Mouse (Mus musculus): ENCODE data around the gene Ihh. TPM values are rescaled to one million over a fixed set of nuclear protein-coding genes. Genes with fewer than 3 reads are reported as not detected.

Gene Ihh
- 19.0 and 22.0 TPM in 2 replicates for polyA plus RNA-seq (2015; fragmentation: Nextera tagmentation; extraction: Ambion mirVana)

GRCm38 (mm10) chr1:74951556-74952210 is at the start of gene Ihh:
Gene Ihh (minus strand): TSS chr1:74951672.
- peak within 1 kb of the TSS; percentile 84 for H3K27ac ChIP-seq (ENCODE audit: low read length)
- peaks cover 12% of the 10 kb centered on the region for H3K4me1 ChIP-seq (ENCODE audit: control insufficient read depth, insufficient read depth, low read length)
- peaks cover 77% of the 10 kb centered on the region for H3K27me3 ChIP-seq (ENCODE audit: control insufficient read depth, insufficient read depth, low read length)
- WGBS: 2% methylated on average over 40 of the region's 55 CpGs
- H3K9me3 ChIP-seq (replicated peaks; ENCODE audit: control insufficient read depth, low read length): no peaks in the 10 kb centered on the region
- peak within 1 kb of the TSS; percentile 70 for H3K9ac ChIP-seq (ENCODE audit: low read length)
- peak within 1 kb of the TSS; percentile 46 for H3K4me3 ChIP-seq (replicated peaks; ENCODE audit: low read length)
- no peaks in the 10 kb centered on the region for H3K36me3 ChIP-seq (ENCODE audit: control insufficient read depth, insufficient read depth, low read length)
- peak within 1 kb of the TSS; percentile 64 for H3K4me2 ChIP-seq (ENCODE audit: low read depth, low read length)
- peak; percentile 93 for ATAC-seq (ENCODE audit: insufficient read depth, low FRiP score)

DNA sequence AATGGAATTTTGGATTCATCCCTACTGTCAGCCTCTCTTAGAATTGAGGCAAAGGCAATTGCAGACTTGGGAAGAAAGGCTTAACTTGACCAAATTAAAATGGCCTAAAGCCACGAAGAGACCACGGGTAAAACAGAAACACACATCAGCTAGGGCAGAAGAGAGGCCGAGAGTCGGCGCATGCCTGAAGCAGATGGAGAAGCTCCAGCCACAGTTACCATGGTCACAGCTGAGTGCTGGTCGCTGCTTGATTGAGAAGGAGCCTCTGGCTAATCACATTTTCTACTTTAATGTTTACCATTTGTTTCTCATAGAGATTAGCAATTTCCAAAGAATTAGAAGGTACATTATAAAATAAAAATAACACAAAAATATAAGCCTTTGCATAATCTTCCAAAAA is 49.7 kb upstream of the Ihh start:
- Histone ChIP-seq H3K4me3 (replicated peaks; ENCODE audit: low read length) (no peak overlapping the region), H3K4me1 (ENCODE audit: control insufficient read depth, insufficient read depth, low read length) (no peaks in the 10 kb centered on the region), H3K36me3 (ENCODE audit: control insufficient read depth, insufficient read depth, low read length) (no peaks in the 10 kb centered on the region), H3K9ac (ENCODE audit: low read length) (no peak overlapping the region), H3K4me2 (ENCODE audit: low read depth, low read length) (no peak overlapping the region), H3K9me3 (replicated peaks; ENCODE audit: control insufficient read depth, low read length) (no peaks in the 10 kb centered on the region), H3K27ac (ENCODE audit: low read length) (no peak overlapping the region), H3K27me3 (ENCODE audit: control insufficient read depth, insufficient read depth, low read length) (no peaks in the 10 kb centered on the region)
- WGBS: 43% methylated on average over 6 of the region's 6 CpGs
- ATAC-seq (ENCODE audit: insufficient read depth, low FRiP score): no peak

DNA sequence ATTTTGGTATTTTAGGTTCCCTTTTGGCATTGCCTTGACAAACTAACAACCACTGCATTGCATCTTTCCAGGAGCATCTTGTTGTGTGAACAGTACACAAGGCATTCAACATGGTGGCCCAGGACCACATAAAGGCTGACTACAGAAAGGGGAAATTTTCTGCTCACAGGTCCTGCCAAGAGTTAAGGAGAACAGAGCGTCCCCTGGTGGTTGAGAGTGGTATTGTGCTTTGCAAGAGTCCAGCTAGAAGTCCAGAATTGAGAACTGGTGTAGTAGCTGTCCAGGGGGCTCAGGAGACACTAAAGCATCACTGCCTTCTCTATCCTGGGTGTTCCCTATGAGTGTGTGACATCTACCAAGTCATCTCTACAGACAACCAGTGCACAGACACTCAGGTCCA is 49.0 kb upstream of the Ihh start:
- Histone ChIP-seq H3K9me3 (replicated peaks; ENCODE audit: control insufficient read depth, low read length) (no peaks in the 10 kb centered on the region), H3K27ac (ENCODE audit: low read length) (no peak overlapping the region), H3K4me2 (ENCODE audit: low read depth, low read length) (no peak overlapping the region), H3K27me3 (ENCODE audit: control insufficient read depth, insufficient read depth, low read length) (no peaks in the 10 kb centered on the region), H3K9ac (ENCODE audit: low read length) (no peak overlapping the region), H3K4me1 (ENCODE audit: control insufficient read depth, insufficient read depth, low read length) (no peaks in the 10 kb centered on the region), H3K4me3 (replicated peaks; ENCODE audit: low read length) (no peak overlapping the region), H3K36me3 (ENCODE audit: control insufficient read depth, insufficient read depth, low read length) (no peaks in the 10 kb centered on the region)
- ATAC-seq (ENCODE audit: insufficient read depth, low FRiP score): no peak
- whole genome bisulfite sequencing: 0% methylated on average over 1 of the region's 1 CpGs

DNA sequence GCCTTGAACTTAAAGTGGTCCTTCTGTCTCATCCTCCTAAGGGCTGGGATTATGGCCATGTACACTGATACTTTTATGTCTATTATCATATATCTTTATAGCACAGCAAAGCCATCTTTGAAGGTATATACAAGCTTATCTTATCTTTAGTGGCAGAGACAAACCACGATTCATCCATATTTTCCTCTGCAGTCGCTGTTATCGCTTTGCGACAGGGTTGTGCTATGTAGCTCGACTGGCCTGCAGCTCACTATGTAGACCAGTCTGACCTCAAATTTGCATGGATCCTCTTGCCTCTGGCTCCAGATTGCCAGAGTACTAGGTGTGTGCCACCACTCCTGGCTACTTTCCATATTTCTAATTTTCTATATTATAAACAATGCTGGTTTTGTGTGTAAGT is 47.7 kb upstream of the Ihh start:
- Histone ChIP-seq H3K4me1 (ENCODE audit: control insufficient read depth, insufficient read depth, low read length) (no peaks in the 10 kb centered on the region), H3K4me2 (ENCODE audit: low read depth, low read length) (no peak overlapping the region), H3K27ac (ENCODE audit: low read length) (no peak overlapping the region), H3K36me3 (ENCODE audit: control insufficient read depth, insufficient read depth, low read length) (no peaks in the 10 kb centered on the region), H3K27me3 (ENCODE audit: control insufficient read depth, insufficient read depth, low read length) (no peaks in the 10 kb centered on the region), H3K9me3 (replicated peaks; ENCODE audit: control insufficient read depth, low read length) (no peaks in the 10 kb centered on the region), H3K9ac (ENCODE audit: low read length) (no peak overlapping the region), H3K4me3 (replicated peaks; ENCODE audit: low read length) (no peak overlapping the region)
- ATAC-seq (ENCODE audit: insufficient read depth, low FRiP score): no peak
- WGBS: 72% methylated on average over 5 of the region's 5 CpGs

DNA sequence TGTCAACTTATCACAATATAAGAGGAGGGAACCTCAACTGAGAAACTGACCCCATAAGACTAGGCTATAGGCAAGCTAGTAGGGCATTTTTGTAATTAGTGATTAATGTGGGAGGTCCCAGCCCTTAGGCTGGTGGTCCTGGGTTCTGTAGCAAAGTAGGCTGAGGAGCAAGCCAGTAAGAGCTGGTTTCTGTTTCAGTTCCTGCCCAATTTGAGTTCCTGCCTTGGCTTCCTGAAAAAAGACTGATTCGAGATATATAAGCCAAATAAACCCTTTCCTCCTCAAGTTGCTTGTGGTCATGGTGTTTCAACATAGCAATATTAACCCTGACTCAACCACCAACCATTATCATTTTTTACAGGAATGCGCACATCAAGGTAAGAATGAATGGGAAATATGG is 45.8 kb upstream of the Ihh start:
- Histone ChIP-seq H3K9me3 (replicated peaks; ENCODE audit: control insufficient read depth, low read length) (no peaks in the 10 kb centered on the region), H3K27me3 (ENCODE audit: control insufficient read depth, insufficient read depth, low read length) (no peaks in the 10 kb centered on the region), H3K9ac (ENCODE audit: low read length) (no peak overlapping the region), H3K4me1 (ENCODE audit: control insufficient read depth, insufficient read depth, low read length) (no peaks in the 10 kb centered on the region), H3K4me2 (ENCODE audit: low read depth, low read length) (no peak overlapping the region), H3K4me3 (replicated peaks; ENCODE audit: low read length) (no peak overlapping the region), H3K27ac (ENCODE audit: low read length) (no peak overlapping the region), H3K36me3 (ENCODE audit: control insufficient read depth, insufficient read depth, low read length) (no peaks in the 10 kb centered on the region)
- 75% methylated on average over 2 of the region's 2 CpGs for WGBS
- no peak for ATAC-seq (ENCODE audit: insufficient read depth, low FRiP score)

GRCm38 (mm10) chr1:74977001-74977400 is 25.5 kb upstream of the Ihh start:
- Histone ChIP-seq H3K4me2 (ENCODE audit: low read depth, low read length) (no peak overlapping the region), H3K36me3 (ENCODE audit: control insufficient read depth, insufficient read depth, low read length) (no peaks in the 10 kb centered on the region), H3K27me3 (ENCODE audit: control insufficient read depth, insufficient read depth, low read length) (no peaks in the 10 kb centered on the region), H3K4me1 (ENCODE audit: control insufficient read depth, insufficient read depth, low read length) (no peaks in the 10 kb centered on the region), H3K9me3 (replicated peaks; ENCODE audit: control insufficient read depth, low read length) (no peaks in the 10 kb centered on the region), H3K27ac (ENCODE audit: low read length) (no peak overlapping the region), H3K9ac (ENCODE audit: low read length) (no peak overlapping the region), H3K4me3 (replicated peaks; ENCODE audit: low read length) (no peak overlapping the region)
- ATAC-seq (ENCODE audit: insufficient read depth, low FRiP score): no peak
- WGBS: 67% methylated on average over 8 of the region's 8 CpGs

DNA sequence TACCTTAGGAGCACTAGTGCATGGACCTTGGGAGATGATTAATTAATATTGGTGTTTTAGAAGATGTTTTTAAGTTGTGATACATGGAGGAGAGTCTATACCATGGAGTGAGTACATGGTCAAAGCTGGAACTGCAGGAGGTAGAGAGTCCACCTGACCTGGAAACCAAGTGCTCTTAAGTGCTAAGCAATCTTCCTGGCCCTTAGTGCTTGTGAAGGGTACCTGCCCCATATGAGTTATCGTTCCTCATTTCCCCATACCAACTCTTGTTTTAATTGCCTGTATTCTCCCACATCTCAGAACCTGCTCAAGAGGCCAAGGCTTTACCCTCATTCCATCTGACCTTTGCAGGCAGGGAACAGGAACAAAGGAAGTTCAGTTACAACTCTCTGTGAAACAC is 24.5 kb upstream of the Ihh start:
- 90% methylated on average over 1 of the region's 1 CpGs for WGBS
- no peak overlapping the region for H3K27ac ChIP-seq (ENCODE audit: low read length)
- H3K4me3 ChIP-seq (replicated peaks; ENCODE audit: low read length): no peak overlapping the region
- H3K27me3 ChIP-seq (ENCODE audit: control insufficient read depth, insufficient read depth, low read length): no peaks in the 10 kb centered on the region
- H3K9me3 ChIP-seq (replicated peaks; ENCODE audit: control insufficient read depth, low read length): no peaks in the 10 kb centered on the region
- H3K36me3 ChIP-seq (ENCODE audit: control insufficient read depth, insufficient read depth, low read length): no peaks in the 10 kb centered on the region
- no peak overlapping the region for H3K4me2 ChIP-seq (ENCODE audit: low read depth, low read length)
- H3K9ac ChIP-seq (ENCODE audit: low read length): no peak overlapping the region
- no peak for ATAC-seq (ENCODE audit: insufficient read depth, low FRiP score)
- peaks cover 2% of the 10 kb centered on the region; the same call in 1 of the 2 replicates for H3K4me1 ChIP-seq (ENCODE audit: control insufficient read depth, insufficient read depth, low read length)

GRCm38 (mm10) chr1:74973590-74973989 is 22.1 kb upstream of the Ihh start:
- no peak overlapping the region for H3K9ac ChIP-seq (ENCODE audit: low read length)
- 79% methylated on average over 6 of the region's 6 CpGs for WGBS
- H3K4me2 ChIP-seq (ENCODE audit: low read depth, low read length): no peak overlapping the region
- H3K27me3 ChIP-seq (ENCODE audit: control insufficient read depth, insufficient read depth, low read length): no peaks in the 10 kb centered on the region
- peaks cover 2% of the 10 kb centered on the region; the same call in 1 of the 2 replicates for H3K4me1 ChIP-seq (ENCODE audit: control insufficient read depth, insufficient read depth, low read length)
- no peaks in the 10 kb centered on the region for H3K36me3 ChIP-seq (ENCODE audit: control insufficient read depth, insufficient read depth, low read length)
- ATAC-seq (ENCODE audit: insufficient read depth, low FRiP score): no peak
- no peak overlapping the region for H3K27ac ChIP-seq (ENCODE audit: low read length)
- no peak overlapping the region for H3K4me3 ChIP-seq (replicated peaks; ENCODE audit: low read length)
- no peaks in the 10 kb centered on the region for H3K9me3 ChIP-seq (replicated peaks; ENCODE audit: control insufficient read depth, low read length)

DNA sequence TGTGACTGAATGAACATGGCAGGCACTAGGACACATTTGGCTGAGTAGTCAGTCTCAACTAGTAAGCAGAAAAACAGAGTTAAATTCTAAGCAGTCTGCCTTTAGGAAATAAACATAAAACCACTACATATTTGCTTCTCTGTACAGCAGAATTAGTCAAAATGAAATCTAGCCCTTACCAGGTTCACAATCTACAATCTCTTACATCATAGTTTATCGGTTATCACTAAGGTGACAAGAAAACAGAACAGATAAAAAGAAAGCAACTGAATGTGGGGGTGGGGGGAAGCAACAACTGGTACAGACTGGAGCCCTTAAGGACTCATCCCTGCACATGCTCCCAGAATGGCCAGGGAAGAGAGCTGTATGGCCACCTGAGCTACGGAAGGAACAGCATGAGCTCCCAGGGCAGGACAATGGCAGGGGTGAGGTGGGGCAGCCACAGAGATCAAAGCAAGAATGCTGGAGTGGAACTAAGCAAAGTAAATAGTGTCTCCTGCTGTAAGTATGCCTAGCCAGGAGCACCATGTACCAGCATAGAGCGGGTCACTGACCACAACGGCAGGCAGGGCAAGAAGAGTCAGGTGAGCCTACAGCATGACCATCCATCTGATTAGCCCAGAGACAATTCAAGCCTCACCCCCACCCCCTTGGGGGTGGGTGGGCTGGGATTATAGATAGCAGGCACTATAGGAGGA is 20.0 kb upstream of the Ihh start:
- Histone ChIP-seq H3K4me1 (ENCODE audit: control insufficient read depth, insufficient read depth, low read length) (peaks cover 12% of the 10 kb centered on the region; the same call in 1 of the 2 replicates), H3K9me3 (replicated peaks; ENCODE audit: control insufficient read depth, low read length) (no peaks in the 10 kb centered on the region), H3K4me3 (replicated peaks; ENCODE audit: low read length) (no peak overlapping the region), H3K27ac (ENCODE audit: low read length) (no peak overlapping the region; the same call in 1 of the 2 replicates), H3K36me3 (ENCODE audit: control insufficient read depth, insufficient read depth, low read length) (no peaks in the 10 kb centered on the region), H3K27me3 (ENCODE audit: control insufficient read depth, insufficient read depth, low read length) (no peaks in the 10 kb centered on the region), H3K9ac (ENCODE audit: low read length) (no peak overlapping the region), H3K4me2 (ENCODE audit: low read depth, low read length) (no peak overlapping the region)
- 41% methylated on average over 4 of the region's 4 CpGs for WGBS
- ATAC-seq (ENCODE audit: insufficient read depth, low FRiP score): peak; percentile 75
